Mouse (Mus musculus) liver, embryonic 11.5 days (tissue): ENCODE results near the gene Slc35f3. TPM values are rescaled to one million over a fixed set of nuclear protein-coding genes. Genes with fewer than 3 reads are reported as not detected.

ENCODE experiments used
- ATAC-seq: fragments of 200-750 bp; cut with Nextera tagmentation; replicated peaks from 2 replicates; pipeline ENCODE4 v1.8.0; 2017; ENCODE audit warnings: moderate number of reproducible peaks, mild to moderate bottlenecking, moderate TSS enrichment, moderate library complexity; ENCODE audit not compliant: low FRiP score
- DNase-seq: peaks from one replicate; pipeline ENCODE4 v3.0.0-alpha.2; 2017; ENCODE audit warnings: low spot score
- H3K27ac ChIP-seq: fragments of 300-500 bp; sonication (generic); 2 replicates; pipeline ENCODE4 v1.5.1; 2014; ENCODE audit warnings: mild to moderate bottlenecking, low read depth, low read length, control low read depth
- H3K27me3 ChIP-seq: fragments of 300-500 bp; sonication (generic); replicated peaks from 2 replicates; pipeline ENCODE4 v1.6.1; 2014; ENCODE audit warnings: low read length, mixed read lengths; ENCODE audit not compliant: control insufficient read depth, insufficient read depth
- H3K36me3 ChIP-seq: fragments of 300-500 bp; sonication (generic); 2 replicates; pipeline ENCODE4 v1.6.1; 2014; ENCODE audit warnings: mild to moderate bottlenecking, low read length, moderate library complexity, mixed read lengths; ENCODE audit not compliant: control insufficient read depth, insufficient read depth
- H3K4me1 ChIP-seq: fragments of 300-500 bp; sonication (generic); replicated peaks from 2 replicates; pipeline ENCODE4 v1.6.1; 2014; ENCODE audit warnings: low read length, mixed read lengths; ENCODE audit not compliant: control insufficient read depth, insufficient read depth
- H3K4me2 ChIP-seq: fragments of 300-500 bp; sonication (generic); 2 replicates; pipeline ENCODE4 v1.6.1; 2014; ENCODE audit warnings: mild to moderate bottlenecking, control low read depth, moderate library complexity
- H3K4me3 ChIP-seq: fragments of 300-500 bp; sonication (generic); 2 replicates; pipeline ENCODE4 v1.5.1; 2014; ENCODE audit warnings: low read depth, low read length, control low read depth
- H3K9ac ChIP-seq: fragments of 300-500 bp; sonication (generic); 2 replicates; pipeline ENCODE4 v1.6.1; 2014; ENCODE audit warnings: low read depth, low read length, control low read depth
- H3K9me3 ChIP-seq: fragments of 300-500 bp; sonication (generic); 2 replicates; pipeline ENCODE4 v1.6.1; 2016; ENCODE audit warnings: low read length, inconsistent platforms, mixed read lengths; ENCODE audit not compliant: control insufficient read depth
- WGBS: fragments of 180-500 bp; shearing (Covaris S2); extraction: QIAGEN DNeasy Blood & Tissue Kit; methylation state at CpG from one replicate; pipeline ENCODE4 v1.1.7; 2014; 5-methylcytosine and 5-hydroxymethylcytosine counted together
- polyA plus RNA-seq: library from polyadenylated mRNA; unstranded; fragments of >200 nt; fragmentation: Nextera tagmentation; extraction: Ambion mirVana; gene quantifications from 2 replicates; pipeline ENCODE4 v1.2.1, GENCODE M21; 2014

Gene Slc35f3
- polyA plus RNA-seq, 1 experiment from 2014 or later = 0.07 TPM

DNA sequence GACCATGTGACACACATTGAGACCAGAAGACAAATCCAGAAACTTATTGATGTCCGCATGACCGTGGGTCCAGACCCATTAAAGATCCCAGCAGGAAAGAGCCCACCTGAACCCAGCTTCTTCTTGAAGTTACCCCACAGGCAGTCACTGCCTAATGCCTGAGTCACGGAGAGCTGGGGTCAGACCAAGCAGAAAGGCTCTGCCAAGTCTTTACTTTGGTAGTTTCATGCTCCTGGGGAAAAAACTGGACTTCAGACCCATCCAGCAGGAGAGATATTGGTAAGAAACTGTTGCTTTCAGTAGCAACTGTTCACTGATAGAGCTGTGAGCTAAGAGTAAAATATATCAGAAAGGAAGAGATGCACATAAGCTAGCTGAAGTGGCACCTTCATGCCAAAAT is 73.5 kb downstream of the Slc35f3 start:
- H3K4me2 ChIP-seq = no peak overlapping the region
- no peaks in the 10 kb centered on the region for H3K27me3 ChIP-seq
- H3K36me3 ChIP-seq = no peaks in the 10 kb centered on the region
- no peaks in the 10 kb centered on the region for H3K9me3 ChIP-seq
- H3K9ac ChIP-seq = no peak overlapping the region
- ATAC-seq (no peak), DNase-seq (no peak)
- no peaks in the 10 kb centered on the region for H3K4me1 ChIP-seq
- no peak overlapping the region for H3K4me3 ChIP-seq
- H3K27ac ChIP-seq = no peak overlapping the region
- 78% methylated on average over 3 of the region's 3 CpGs for WGBS

DNA sequence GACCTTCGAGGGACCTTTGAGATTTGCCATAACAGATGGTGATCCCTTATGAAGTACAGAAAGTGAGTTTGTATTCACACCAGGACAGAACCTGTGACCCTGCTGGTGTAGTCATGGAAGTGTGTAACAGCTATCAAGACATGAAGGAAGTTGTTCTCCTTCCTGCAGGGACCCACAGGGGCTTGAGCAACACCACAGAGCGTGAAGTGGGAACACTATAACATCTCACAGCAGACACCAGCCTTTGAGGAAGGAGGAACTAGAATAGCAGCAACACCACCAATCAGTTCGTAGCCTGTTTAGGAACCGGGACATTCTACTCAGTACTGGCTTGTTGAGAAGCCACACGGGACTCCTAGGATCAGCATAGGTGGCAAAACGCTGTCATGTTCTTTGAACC is 81.2 kb downstream of the Slc35f3 start:
- Histone ChIP-seq H3K27me3 (no peaks in the 10 kb centered on the region), H3K27ac (no peak overlapping the region), H3K9me3 (no peaks in the 10 kb centered on the region), H3K4me2 (no peak overlapping the region), H3K36me3 (no peaks in the 10 kb centered on the region), H3K9ac (no peak overlapping the region), H3K4me3 (no peak overlapping the region), H3K4me1 (no peaks in the 10 kb centered on the region)
- no peak for DNase-seq
- 73% methylated on average over 6 of the region's 6 CpGs for WGBS
- no peak for ATAC-seq

DNA sequence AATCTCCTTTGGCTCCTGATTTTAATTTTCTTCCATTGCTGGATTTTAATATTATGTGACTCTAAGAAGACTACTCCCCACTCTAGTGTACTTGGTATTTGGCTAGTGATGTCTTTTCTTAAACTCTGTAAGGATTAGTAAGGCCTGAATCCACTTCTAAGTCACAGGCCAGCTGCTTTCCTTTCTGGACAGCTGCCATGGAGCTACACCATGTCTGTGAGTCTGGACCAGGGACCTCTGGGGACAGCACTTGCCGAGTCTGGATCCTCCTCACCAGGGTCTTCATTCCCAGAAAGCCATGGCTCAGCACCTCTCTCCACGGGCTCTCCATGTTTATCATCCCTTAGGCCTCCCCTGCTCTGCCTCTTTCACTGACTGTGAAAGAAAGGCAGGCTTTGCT is 81.8 kb downstream of the Slc35f3 start:
- Histone ChIP-seq H3K4me1 (no peaks in the 10 kb centered on the region), H3K9me3 (no peaks in the 10 kb centered on the region), H3K4me3 (no peak overlapping the region), H3K9ac (no peak overlapping the region), H3K27ac (no peak overlapping the region), H3K36me3 (no peaks in the 10 kb centered on the region), H3K27me3 (no peaks in the 10 kb centered on the region), H3K4me2 (no peak overlapping the region)
- WGBS = 51% methylated on average over 2 of the region's 2 CpGs
- DNase-seq (no peak), ATAC-seq (no peak)

DNA sequence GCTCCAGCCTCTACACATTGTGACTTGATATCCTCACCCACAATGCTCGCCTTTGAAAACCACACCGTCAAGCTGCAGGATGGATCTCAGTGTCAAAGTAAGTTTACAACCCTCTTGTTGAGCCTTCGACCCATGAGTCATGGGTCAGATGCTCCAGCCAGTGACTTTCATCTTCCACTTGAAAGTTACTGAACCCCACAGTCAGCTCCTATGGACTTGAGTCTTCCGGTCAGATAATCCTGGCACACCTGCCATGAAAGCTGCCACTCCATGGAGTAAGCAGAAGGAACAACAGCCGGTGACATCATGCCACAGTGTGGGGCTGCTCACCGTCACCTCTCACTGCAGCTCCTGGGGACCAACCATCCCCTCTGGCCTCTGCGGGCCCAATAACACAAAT is 82.9 kb downstream of the Slc35f3 start:
- Histone ChIP-seq H3K9me3 (no peaks in the 10 kb centered on the region), H3K4me1 (no peaks in the 10 kb centered on the region), H3K9ac (no peak overlapping the region), H3K27ac (no peak overlapping the region), H3K4me2 (no peak overlapping the region), H3K4me3 (no peak overlapping the region), H3K27me3 (no peaks in the 10 kb centered on the region), H3K36me3 (no peaks in the 10 kb centered on the region)
- DNase-seq = no peak
- ATAC-seq = no peak
- 82% methylated on average over 7 of the region's 7 CpGs for WGBS

DNA sequence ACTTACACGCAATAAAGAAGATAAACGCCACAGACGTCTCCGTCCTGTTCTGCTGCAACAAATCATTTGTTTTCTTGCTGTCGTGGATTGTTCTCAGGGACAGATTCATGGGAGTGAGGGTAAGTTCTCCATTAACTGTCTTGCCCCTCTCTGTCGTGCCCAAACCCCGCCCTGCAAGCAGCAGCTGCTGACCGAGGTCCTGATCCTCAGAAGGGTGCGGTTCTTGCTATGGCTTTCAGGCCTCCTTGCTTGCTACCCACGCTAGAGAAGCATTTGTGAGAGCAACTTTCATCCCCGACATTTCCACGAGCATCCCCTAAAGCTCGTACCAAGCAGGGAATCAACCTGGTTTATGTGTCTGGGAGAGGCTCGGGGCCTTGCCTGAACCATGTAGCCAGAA is 83.9 kb downstream of the Slc35f3 start:
- no peaks in the 10 kb centered on the region for H3K9me3 ChIP-seq
- no peaks in the 10 kb centered on the region for H3K36me3 ChIP-seq
- no peak overlapping the region for H3K9ac ChIP-seq
- H3K4me1 ChIP-seq = no peaks in the 10 kb centered on the region
- H3K4me2 ChIP-seq = no peak overlapping the region
- H3K27ac ChIP-seq = no peak overlapping the region
- H3K27me3 ChIP-seq = no peaks in the 10 kb centered on the region
- 41% methylated on average over 14 of the region's 14 CpGs for WGBS
- DNase-seq (no peak), ATAC-seq (no peak)
- no peak overlapping the region for H3K4me3 ChIP-seq

DNA sequence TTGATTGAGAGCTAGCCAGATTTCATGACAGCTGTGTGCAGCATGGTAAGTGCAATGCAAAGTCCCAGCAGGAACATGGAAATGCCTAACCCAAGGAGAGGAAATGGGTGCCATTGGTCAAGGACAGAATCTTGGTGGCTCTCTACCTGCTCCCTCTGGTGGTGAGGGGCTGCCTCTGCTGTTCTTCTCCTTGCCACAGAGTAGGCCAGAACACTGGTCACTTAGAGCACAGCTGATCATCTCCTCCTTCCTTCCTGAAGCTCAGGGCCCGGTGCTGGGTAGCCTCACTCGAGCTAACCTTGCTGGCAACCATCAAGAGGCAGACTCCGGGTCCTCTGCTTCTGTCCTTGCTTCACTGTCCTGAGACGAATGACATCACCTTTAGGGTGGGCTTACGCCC is 84.4 kb downstream of the Slc35f3 start:
- Histone ChIP-seq H3K4me3 (no peak overlapping the region), H3K36me3 (no peaks in the 10 kb centered on the region), H3K9ac (no peak overlapping the region), H3K4me1 (no peaks in the 10 kb centered on the region), H3K9me3 (no peaks in the 10 kb centered on the region), H3K27ac (no peak overlapping the region), H3K27me3 (no peaks in the 10 kb centered on the region), H3K4me2 (no peak overlapping the region)
- 48% methylated on average over 5 of the region's 5 CpGs for WGBS
- DNase-seq = no peak
- no peak for ATAC-seq

DNA sequence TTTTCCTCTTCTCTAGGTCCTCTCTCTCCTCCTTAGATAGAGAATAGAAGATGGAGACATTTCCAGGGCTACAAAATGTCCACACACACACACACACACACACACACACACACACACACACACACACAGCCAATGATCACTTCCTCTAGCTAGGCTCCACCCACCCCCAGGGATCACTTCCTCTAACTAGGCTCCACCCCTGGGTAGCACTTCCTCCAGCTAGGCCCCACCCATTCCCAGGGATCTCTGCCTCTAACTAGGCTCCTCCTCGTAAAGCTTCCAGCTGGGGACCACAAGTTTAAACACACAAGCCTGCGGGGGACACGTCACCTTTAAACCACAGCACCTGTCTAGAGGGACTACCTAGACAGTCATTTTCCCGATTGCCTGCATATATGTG is 89.2 kb downstream of the Slc35f3 start:
- no peak overlapping the region for H3K4me2 ChIP-seq
- DNase-seq = no peak
- no peaks in the 10 kb centered on the region for H3K27me3 ChIP-seq
- 77% methylated on average over 4 of the region's 4 CpGs for WGBS
- H3K4me1 ChIP-seq = no peaks in the 10 kb centered on the region
- H3K27ac ChIP-seq = no peak overlapping the region
- no peak overlapping the region for H3K9ac ChIP-seq
- no peaks in the 10 kb centered on the region for H3K9me3 ChIP-seq
- no peak for ATAC-seq
- no peaks in the 10 kb centered on the region for H3K36me3 ChIP-seq
- no peak overlapping the region for H3K4me3 ChIP-seq

DNA sequence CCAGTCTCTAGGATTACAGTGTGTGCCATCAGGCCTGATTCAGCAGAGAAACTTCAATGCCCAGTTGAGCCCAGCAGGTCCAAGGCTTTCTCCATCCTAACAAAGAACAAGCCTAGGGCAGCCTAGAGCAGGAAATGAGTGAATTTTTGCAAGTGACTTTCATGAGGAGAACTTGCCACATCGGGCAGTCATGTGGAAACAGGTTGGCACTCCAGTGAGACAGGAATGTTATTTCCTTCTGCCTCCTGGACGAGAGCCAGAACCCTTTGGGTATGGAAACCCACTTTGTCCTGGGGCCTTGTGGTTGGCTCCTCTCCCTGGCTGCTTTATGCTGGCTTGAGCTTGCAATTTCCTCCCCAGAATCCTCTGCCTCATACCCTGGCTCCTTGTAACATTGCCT is 93.2 kb downstream of the Slc35f3 start:
- WGBS = 73% methylated on average over 2 of the region's 2 CpGs
- Histone ChIP-seq H3K4me3 (no peak overlapping the region), H3K27me3 (no peaks in the 10 kb centered on the region), H3K36me3 (no peaks in the 10 kb centered on the region), H3K27ac (no peak overlapping the region), H3K9me3 (no peaks in the 10 kb centered on the region), H3K4me1 (no peaks in the 10 kb centered on the region), H3K4me2 (no peak overlapping the region), H3K9ac (no peak overlapping the region)
- DNase-seq (no peak), ATAC-seq (no peak)

DNA sequence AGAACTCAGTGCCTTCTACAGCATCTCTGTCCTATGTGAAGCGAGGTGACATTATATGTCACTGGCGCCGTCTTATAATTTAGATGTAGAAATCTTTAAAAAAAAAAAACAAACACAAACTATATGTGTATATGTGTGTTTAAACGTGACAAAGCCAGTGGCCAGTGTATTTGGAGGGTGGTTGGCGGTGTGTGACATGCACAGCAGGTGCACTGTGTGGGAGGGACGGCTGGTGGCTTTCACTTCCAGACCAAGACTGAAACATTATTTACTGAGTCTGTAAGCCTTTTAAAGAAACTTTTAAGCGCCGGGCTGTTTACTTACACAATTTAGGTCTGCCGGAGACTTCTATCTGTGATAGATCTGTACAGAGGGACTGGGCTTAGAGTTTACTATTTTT is 97.0 kb downstream of the Slc35f3 start:
- Histone ChIP-seq H3K4me2 (no peak overlapping the region), H3K4me3 (no peak overlapping the region), H3K27ac (no peak overlapping the region), H3K9ac (no peak overlapping the region), H3K4me1 (no peaks in the 10 kb centered on the region), H3K27me3 (no peaks in the 10 kb centered on the region), H3K9me3 (no peaks in the 10 kb centered on the region), H3K36me3 (no peaks in the 10 kb centered on the region)
- ATAC-seq (no peak), DNase-seq (no peak)
- 78% methylated on average over 9 of the region's 9 CpGs for WGBS
